Mouse (Mus musculus): ENCODE results near the gene Bcl11a. TPM values are rescaled to one million over a fixed set of nuclear protein-coding genes. Genes with fewer than 3 reads are reported as not detected.

Gene Bcl11a
- polyA plus RNA-seq, 1 experiment from 2014 or later, result 72.7 TPM

- no peak overlapping the region for H3K27ac ChIP-seq (ENCODE audit: low read depth, low read length)
- H3K36me3 ChIP-seq (ENCODE audit: control insufficient read depth, insufficient read depth, low read length), result no peaks in the 10 kb centered on the region; the same call in 1 of the 2 replicates
- 92% methylated on average over 4 of the region's 4 CpGs for WGBS
These were observed 99.6 kb downstream of the Bcl11a start for GRCm38 (mm10) chr11:24177458-24177857.

GRCm38 (mm10) chr11:24178823-24179476 lies 101.1 kb downstream of the Bcl11a start:
- Histone ChIP-seq H3K9me3 (ENCODE audit: control insufficient read depth, low read length) (no peaks in the 10 kb centered on the region), H3K36me3 (ENCODE audit: control insufficient read depth, insufficient read depth, low read length) (no peaks in the 10 kb centered on the region), H3K4me1 (ENCODE audit: control insufficient read depth, insufficient read depth, low read length) (no peaks in the 10 kb centered on the region), H3K27ac (ENCODE audit: low read depth, low read length) (no peak overlapping the region), H3K27me3 (ENCODE audit: control insufficient read depth, insufficient read depth, low read length) (no peaks in the 10 kb centered on the region), H3K4me3 (ENCODE audit: low read depth, low read length) (no peak overlapping the region), H3K9ac (ENCODE audit: low read length) (no peak overlapping the region), H3K4me2 (ENCODE audit: low read depth) (no peak overlapping the region)
- 95% methylated on average over 6 of the region's 6 CpGs for WGBS
- DNase-seq (ENCODE audit: low spot score), result no peak
- no peak for ATAC-seq (ENCODE audit: insufficient read depth, low FRiP score, low TSS enrichment)

More at GRCm38 (mm10) chr11:24177458-24177857, 99.6 kb downstream of the Bcl11a start:
- no peak overlapping the region for H3K4me2 ChIP-seq (ENCODE audit: low read depth)
- H3K9ac ChIP-seq (ENCODE audit: low read length), result no peak overlapping the region
- no peak for ATAC-seq (ENCODE audit: insufficient read depth, low FRiP score, low TSS enrichment)
- no peak for DNase-seq (ENCODE audit: low spot score)
- no peaks in the 10 kb centered on the region for H3K27me3 ChIP-seq (ENCODE audit: control insufficient read depth, insufficient read depth, low read length)
- H3K4me3 ChIP-seq (ENCODE audit: low read depth, low read length), result no peak overlapping the region
- H3K9me3 ChIP-seq (ENCODE audit: control insufficient read depth, low read length), result no peaks in the 10 kb centered on the region
- no peaks in the 10 kb centered on the region for H3K4me1 ChIP-seq (ENCODE audit: control insufficient read depth, insufficient read depth, low read length)

DNA sequence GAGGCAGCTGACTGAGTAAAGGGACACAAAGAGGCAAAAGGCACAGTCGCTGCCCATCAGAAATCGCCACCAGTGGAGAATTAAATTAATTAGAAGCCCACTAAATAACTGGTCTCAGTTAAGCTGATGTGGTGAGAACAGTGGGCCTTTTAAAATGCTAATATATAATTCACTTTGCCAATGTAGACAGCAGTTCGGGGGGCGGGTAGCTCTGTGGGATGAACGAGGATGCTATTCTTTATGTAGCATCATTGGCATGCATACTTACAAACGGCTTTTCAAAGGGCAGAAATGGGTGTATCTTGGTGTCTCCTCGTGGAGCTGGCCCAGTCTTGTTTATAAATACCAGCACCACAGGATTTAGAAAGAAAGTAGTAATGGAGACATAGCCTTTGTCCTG lies 102.2 kb downstream of the Bcl11a start:
- Histone ChIP-seq H3K9me3 (ENCODE audit: control insufficient read depth, low read length) (no peaks in the 10 kb centered on the region), H3K9ac (ENCODE audit: low read length) (no peak overlapping the region), H3K4me1 (ENCODE audit: control insufficient read depth, insufficient read depth, low read length) (no peaks in the 10 kb centered on the region), H3K36me3 (ENCODE audit: control insufficient read depth, insufficient read depth, low read length) (no peaks in the 10 kb centered on the region), H3K27me3 (ENCODE audit: control insufficient read depth, insufficient read depth, low read length) (no peaks in the 10 kb centered on the region), H3K4me2 (ENCODE audit: low read depth) (no peak overlapping the region), H3K4me3 (ENCODE audit: low read depth, low read length) (no peak overlapping the region), H3K27ac (ENCODE audit: low read depth, low read length) (no peak overlapping the region)
- ATAC-seq (ENCODE audit: insufficient read depth, low FRiP score, low TSS enrichment) (peak; percentile 28; the same call in 1 of the 2 replicates), DNase-seq (ENCODE audit: low spot score) (no peak)
- WGBS, result 51% methylated on average over 7 of the region's 7 CpGs

GRCm38 (mm10) chr11:24183501-24183900 lies 105.6 kb downstream of the Bcl11a start:
- no peaks in the 10 kb centered on the region for H3K27me3 ChIP-seq (ENCODE audit: control insufficient read depth, insufficient read depth, low read length)
- ATAC-seq (ENCODE audit: insufficient read depth, low FRiP score, low TSS enrichment), result no peak
- WGBS, result 92% methylated on average over 7 of the region's 7 CpGs

DNA sequence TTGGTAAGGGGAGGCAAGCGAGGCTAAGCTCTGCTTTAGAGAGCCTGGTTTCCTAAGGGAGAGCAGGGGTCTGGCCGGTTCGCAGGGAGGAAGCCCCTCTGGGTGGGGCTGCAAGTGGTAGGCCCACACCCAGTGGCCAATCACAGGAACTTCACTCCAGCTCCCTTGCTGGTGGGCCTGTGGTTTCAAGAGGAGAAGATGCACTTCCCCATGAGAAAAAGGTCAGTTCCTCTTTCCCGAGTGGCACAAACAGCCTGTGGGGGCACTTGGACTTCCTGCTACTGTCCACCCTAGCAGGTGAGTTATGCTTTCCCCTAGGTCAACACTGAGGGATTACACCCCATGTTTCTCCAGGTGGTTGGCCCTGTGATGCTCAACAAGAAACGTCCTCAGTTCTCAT lies 107.1 kb downstream of the Bcl11a start:
- Histone ChIP-seq H3K36me3 (ENCODE audit: control insufficient read depth, insufficient read depth, low read length) (no peaks in the 10 kb centered on the region), H3K4me3 (ENCODE audit: low read depth, low read length) (no peak overlapping the region)
- DNase-seq (ENCODE audit: low spot score), result no peak

More at GRCm38 (mm10) chr11:24183501-24183900, 105.6 kb downstream of the Bcl11a start:
- H3K9ac ChIP-seq (ENCODE audit: low read length), result no peak overlapping the region
- no peaks in the 10 kb centered on the region for H3K4me1 ChIP-seq (ENCODE audit: control insufficient read depth, insufficient read depth, low read length)
- no peak overlapping the region for H3K4me3 ChIP-seq (ENCODE audit: low read depth, low read length)
- no peak for DNase-seq (ENCODE audit: low spot score)
- H3K27ac ChIP-seq (ENCODE audit: low read depth, low read length), result no peak overlapping the region
- no peaks in the 10 kb centered on the region for H3K9me3 ChIP-seq (ENCODE audit: control insufficient read depth, low read length)
- no peak overlapping the region for H3K4me2 ChIP-seq (ENCODE audit: low read depth)
- H3K36me3 ChIP-seq (ENCODE audit: control insufficient read depth, insufficient read depth, low read length), result no peaks in the 10 kb centered on the region

DNA sequence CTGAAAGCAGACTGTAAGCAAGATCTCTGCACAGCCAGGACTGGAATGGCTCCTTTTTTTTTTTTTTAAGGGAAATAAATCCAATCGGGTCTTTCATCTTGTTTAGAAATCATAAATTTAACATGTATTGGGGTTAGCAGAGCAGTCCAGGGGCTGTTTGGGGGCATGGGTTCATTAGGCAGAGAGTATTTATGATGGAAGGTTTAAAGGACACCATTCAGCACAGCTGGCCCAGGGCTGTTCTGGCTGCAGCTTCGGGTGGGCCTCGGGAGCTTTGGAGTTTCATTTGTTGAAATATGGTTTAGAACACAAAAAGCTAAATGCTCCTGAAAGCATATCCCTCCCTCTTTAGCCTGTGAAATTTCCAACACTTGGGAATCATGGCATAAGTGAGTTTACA lies 112.6 kb downstream of the Bcl11a start:
- no peak overlapping the region for H3K9ac ChIP-seq (ENCODE audit: low read length)
- ATAC-seq (ENCODE audit: insufficient read depth, low FRiP score, low TSS enrichment) (no peak), DNase-seq (ENCODE audit: low spot score) (no peak)
- no peaks in the 10 kb centered on the region for H3K27me3 ChIP-seq (ENCODE audit: control insufficient read depth, insufficient read depth, low read length)
- H3K36me3 ChIP-seq (ENCODE audit: control insufficient read depth, insufficient read depth, low read length), result no peaks in the 10 kb centered on the region
- H3K9me3 ChIP-seq (ENCODE audit: control insufficient read depth, low read length), result no peaks in the 10 kb centered on the region
- no peak overlapping the region for H3K4me2 ChIP-seq (ENCODE audit: low read depth)
- 53% methylated on average over 3 of the region's 3 CpGs for WGBS
- H3K27ac ChIP-seq (ENCODE audit: low read depth, low read length), result no peak overlapping the region
- H3K4me1 ChIP-seq (ENCODE audit: control insufficient read depth, insufficient read depth, low read length), result 0 out of 2 replicates have a peak, but pooled peaks cover 3% of the 10 kb centered on the region
- no peak overlapping the region for H3K4me3 ChIP-seq (ENCODE audit: low read depth, low read length)

More for the DNA sequence above, 107.1 kb downstream of the Bcl11a start:
- Histone ChIP-seq H3K4me2 (ENCODE audit: low read depth) (no peak overlapping the region), H3K27me3 (ENCODE audit: control insufficient read depth, insufficient read depth, low read length) (no peaks in the 10 kb centered on the region), H3K9me3 (ENCODE audit: control insufficient read depth, low read length) (no peaks in the 10 kb centered on the region), H3K9ac (ENCODE audit: low read length) (no peak overlapping the region), H3K27ac (ENCODE audit: low read depth, low read length) (no peak overlapping the region), H3K4me1 (ENCODE audit: control insufficient read depth, insufficient read depth, low read length) (no peaks in the 10 kb centered on the region)
- WGBS, result 68% methylated on average over 5 of the region's 5 CpGs
- no peak for ATAC-seq (ENCODE audit: insufficient read depth, low FRiP score, low TSS enrichment)

- H3K9ac ChIP-seq (ENCODE audit: low read length), result no peak overlapping the region
- H3K9me3 ChIP-seq (ENCODE audit: control insufficient read depth, low read length), result no peaks in the 10 kb centered on the region
- no peak overlapping the region for H3K4me3 ChIP-seq (ENCODE audit: low read depth, low read length)
- no peaks in the 10 kb centered on the region for H3K36me3 ChIP-seq (ENCODE audit: control insufficient read depth, insufficient read depth, low read length)
- peaks cover 3% of the 10 kb centered on the region; the same call in 1 of the 2 replicates for H3K4me1 ChIP-seq (ENCODE audit: control insufficient read depth, insufficient read depth, low read length)
- H3K27ac ChIP-seq (ENCODE audit: low read depth, low read length), result no peak overlapping the region
- WGBS, result 65% methylated on average over 4 of the region's 4 CpGs
- H3K27me3 ChIP-seq (ENCODE audit: control insufficient read depth, insufficient read depth, low read length), result no peaks in the 10 kb centered on the region
- no peak overlapping the region for H3K4me2 ChIP-seq (ENCODE audit: low read depth)
- DNase-seq (ENCODE audit: low spot score) (no peak), ATAC-seq (ENCODE audit: insufficient read depth, low FRiP score, low TSS enrichment) (no peak)
These were observed 118.8 kb downstream of the Bcl11a start for GRCm38 (mm10) chr11:24196460-24197190.

- Histone ChIP-seq H3K4me1 (ENCODE audit: control insufficient read depth, insufficient read depth, low read length) (peaks cover 5% of the 10 kb centered on the region; the same call in 1 of the 2 replicates), H3K4me2 (ENCODE audit: low read depth) (no peak overlapping the region), H3K9ac (ENCODE audit: low read length) (no peak overlapping the region), H3K4me3 (ENCODE audit: low read depth, low read length) (no peak overlapping the region), H3K27me3 (ENCODE audit: control insufficient read depth, insufficient read depth, low read length) (no peaks in the 10 kb centered on the region), H3K27ac (ENCODE audit: low read depth, low read length) (no peak overlapping the region), H3K36me3 (ENCODE audit: control insufficient read depth, insufficient read depth, low read length) (no peaks in the 10 kb centered on the region), H3K9me3 (ENCODE audit: control insufficient read depth, low read length) (no peaks in the 10 kb centered on the region)
- no peak for DNase-seq (ENCODE audit: low spot score)
- ATAC-seq (ENCODE audit: insufficient read depth, low FRiP score, low TSS enrichment), result 0 out of 2 replicates have a peak, but pooled peaks have one; percentile 33
- WGBS, result 68% methylated on average over 1 of the region's 1 CpGs
These were observed 119.6 kb downstream of the Bcl11a start for GRCm38 (mm10) chr11:24197424-24197823.
